12 mouse cellular contexts compared by ENCODE assay signal in the genomic region with DNA sequence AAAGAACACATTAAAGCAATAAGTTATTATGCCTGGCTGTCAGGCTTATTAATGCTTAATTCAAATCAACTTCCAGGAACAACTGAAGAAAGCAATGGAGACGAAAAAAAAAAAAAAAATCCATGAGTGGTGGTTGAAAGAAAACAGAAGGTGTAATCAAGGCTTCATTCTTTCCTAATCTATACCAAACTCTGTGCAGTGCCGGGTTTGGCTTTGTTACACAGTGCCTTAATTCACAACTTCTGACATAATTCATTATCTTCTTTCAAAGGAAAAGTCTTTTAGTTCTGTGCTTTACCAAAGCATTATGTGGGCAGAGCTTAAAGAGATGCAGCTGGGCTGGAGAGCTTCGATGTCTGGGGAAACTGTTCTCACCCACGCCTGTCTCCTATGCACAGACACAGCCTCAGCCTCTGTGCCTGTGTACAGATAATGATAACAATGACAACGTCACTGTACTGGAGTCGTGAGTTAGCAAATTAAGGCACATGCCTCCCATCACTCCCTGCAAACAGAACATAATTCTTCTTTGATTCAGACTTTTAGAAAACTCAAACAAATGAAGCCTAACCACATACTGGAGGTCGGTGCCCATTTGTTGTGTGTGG.
DNase-seq lines count a peak whose midpoint lies in the region; ATAC-seq and TF ChIP-seq lines count a peak whose summit lies in the region.
"Had no signal": no experiment of that assay in that cellular context is flagged by ENCODE, and none has a peak within 500 bp of the region (broad histone marks: within the 10 kb centered on the region; RNA-seq: fewer than 3 reads in every experiment).

No protein-coding gene starts in this region.

- no peaks in the 10 kb centered on the region for H3K27me3 ChIP-seq in hindbrain, embryonic 11.5 days (ENCODE audit: control insufficient read depth, insufficient read depth, low read length)
- H3K27me3 ChIP-seq in hindbrain, embryonic 16.5 days (replicated peaks; ENCODE audit: control insufficient read depth, insufficient read depth, low read length): no peaks in the 10 kb centered on the region
- H3K27me3 ChIP-seq in embryonic facial prominence, embryonic 14.5 days (replicated peaks; ENCODE audit: control insufficient read depth, insufficient read depth, low read length): no peaks in the 10 kb centered on the region
- H3K27me3 ChIP-seq in myocyte (ENCODE audit: control insufficient read depth, insufficient read depth, insufficient read length): no peaks in the 10 kb centered on the region
- H3K27me3 ChIP-seq in hindbrain, embryonic 10.5 days (ENCODE audit: insufficient read depth, poor library complexity, severe bottlenecking): no peaks in the 10 kb centered on the region
- no peaks in the 10 kb centered on the region for H3K27me3 ChIP-seq in midbrain, postnatal 0 days (ENCODE audit: insufficient read depth, low read length)

- no peak for TF ChIP-seq CTCF in midbrain, postnatal 0 days (IDR thresholded peaks at IDR 0.05)

- H3K4me1 ChIP-seq in hindbrain, embryonic 11.5 days (replicated peaks; ENCODE audit: control insufficient read depth, insufficient read depth, low read length): no peaks in the 10 kb centered on the region
- no peaks in the 10 kb centered on the region for H3K4me1 ChIP-seq in hindbrain, embryonic 16.5 days (ENCODE audit: control insufficient read depth, insufficient read depth, low read depth, low read length)
- H3K4me1 ChIP-seq in embryonic facial prominence, embryonic 14.5 days (ENCODE audit: control insufficient read depth, insufficient read depth, low read length): no peaks in the 10 kb centered on the region
- no peaks in the 10 kb centered on the region for H3K4me1 ChIP-seq in hindbrain, embryonic 10.5 days (replicated peaks)
- no peaks in the 10 kb centered on the region for H3K4me1 ChIP-seq in midbrain, postnatal 0 days (ENCODE audit: insufficient read depth, low read length)

- DNase-seq in hindbrain, embryonic 11.5 days (ENCODE audit: low spot score): no peak
- peak; percentile 27 for DNase-seq in embryonic facial prominence, embryonic 14.5 days (ENCODE audit: low spot score)
- peak; percentile 37 for DNase-seq in layer of hippocampus, adult 11-12 months (ENCODE audit: low spot score)
- DNase-seq in hindbrain, embryonic 10.5 days (ENCODE audit: low spot score): no peak
- DNase-seq in spleen, postnatal 10 days (ENCODE audit: low spot score in 2 of 2): no peak
- no peak for DNase-seq in midbrain, postnatal 0 days (ENCODE audit: low spot score)
- DNase-seq: adrenal gland, adult 8-10 months; cerebellum, postnatal 25 days; lung, postnatal 4 days; thymus, adult 18-20 months had no signal

- 0 out of 2 replicates have a peak, but pooled peaks have one; percentile 48 for ATAC-seq in hindbrain, embryonic 11.5 days (ENCODE audit: low FRiP score)
- ATAC-seq in hindbrain, embryonic 16.5 days: no peak
- ATAC-seq in embryonic facial prominence, embryonic 14.5 days (ENCODE audit: low read depth): no peak
- ATAC-seq in midbrain, postnatal 0 days (ENCODE audit: low FRiP score): no peak

- no peaks in the 10 kb centered on the region for H3K36me3 ChIP-seq in hindbrain, embryonic 11.5 days (ENCODE audit: control insufficient read depth, insufficient read depth, low read length)
- H3K36me3 ChIP-seq in hindbrain, embryonic 16.5 days (ENCODE audit: control insufficient read depth, insufficient read depth, low read length): no peaks in the 10 kb centered on the region
- no peaks in the 10 kb centered on the region for H3K36me3 ChIP-seq in embryonic facial prominence, embryonic 14.5 days (ENCODE audit: control insufficient read depth, insufficient read depth, low read length)
- H3K36me3 ChIP-seq in myocyte (ENCODE audit: control insufficient read depth, insufficient read depth): no peaks in the 10 kb centered on the region
- H3K36me3 ChIP-seq in hindbrain, embryonic 10.5 days: no peaks in the 10 kb centered on the region
- no peaks in the 10 kb centered on the region for H3K36me3 ChIP-seq in midbrain, postnatal 0 days (ENCODE audit: insufficient read depth, low read length)

- no peak overlapping the region for H3K9ac ChIP-seq in hindbrain, embryonic 11.5 days (ENCODE audit: low read depth, low read length)
- no peak overlapping the region for H3K9ac ChIP-seq in hindbrain, embryonic 16.5 days (ENCODE audit: low read depth, low read length)
- no peak overlapping the region for H3K9ac ChIP-seq in embryonic facial prominence, embryonic 14.5 days (ENCODE audit: low read depth, low read length)
- H3K9ac ChIP-seq in midbrain, postnatal 0 days (replicated peaks; ENCODE audit: low read length, poor library complexity, severe bottlenecking): no peak overlapping the region

- H3K4me2 ChIP-seq in hindbrain, embryonic 11.5 days (replicated peaks; ENCODE audit: low read depth, low read length): no peak overlapping the region
- H3K4me2 ChIP-seq in hindbrain, embryonic 16.5 days (ENCODE audit: low read length): no peak overlapping the region
- H3K4me2 ChIP-seq in embryonic facial prominence, embryonic 14.5 days (ENCODE audit: low read depth, low read length): no peak overlapping the region
- peak overlapping the region; percentile 24 for H3K4me2 ChIP-seq in myocyte (ENCODE audit: low read depth)
- no peak overlapping the region for H3K4me2 ChIP-seq in midbrain, postnatal 0 days (ENCODE audit: low read depth, low read length, poor library complexity, severe bottlenecking)

- no peak overlapping the region for H3ac ChIP-seq in myocyte (ENCODE audit: control insufficient read depth, insufficient read length)

- 45% methylated on average over 7 of the region's 7 CpGs for WGBS in hindbrain, embryonic 11.5 days
- WGBS in hindbrain, embryonic 16.5 days: 36% methylated on average over 7 of the region's 7 CpGs
- WGBS in embryonic facial prominence, embryonic 14.5 days: 39% methylated on average over 7 of the region's 7 CpGs
- WGBS in hindbrain, embryonic 10.5 days: 61% methylated on average over 7 of the region's 7 CpGs
- WGBS in midbrain, postnatal 0 days: 25% methylated on average over 7 of the region's 7 CpGs

- no peak overlapping the region for H3K27ac ChIP-seq in hindbrain, embryonic 11.5 days (ENCODE audit: low read depth, low read length)
- H3K27ac ChIP-seq in hindbrain, embryonic 16.5 days (ENCODE audit: low read depth, low read length): no peak overlapping the region
- no peak overlapping the region for H3K27ac ChIP-seq in embryonic facial prominence, embryonic 14.5 days (replicated peaks; ENCODE audit: low read depth, low read length)
- H3K27ac ChIP-seq in hindbrain, embryonic 10.5 days: no peak overlapping the region
- H3K27ac ChIP-seq in midbrain, postnatal 0 days (ENCODE audit: low read depth, low read length): no peak overlapping the region

- no peaks in the 10 kb centered on the region for H3K9me3 ChIP-seq in hindbrain, embryonic 11.5 days (ENCODE audit: control insufficient read depth, low read length)
- no peaks in the 10 kb centered on the region for H3K9me3 ChIP-seq in hindbrain, embryonic 16.5 days (ENCODE audit: control insufficient read depth, low read length)
- no peaks in the 10 kb centered on the region for H3K9me3 ChIP-seq in embryonic facial prominence, embryonic 14.5 days (ENCODE audit: control insufficient read depth, low read length)
- H3K9me3 ChIP-seq in hindbrain, embryonic 10.5 days: no peaks in the 10 kb centered on the region
- H3K9me3 ChIP-seq in midbrain, postnatal 0 days (ENCODE audit: low read length): no peaks in the 10 kb centered on the region

- TF ChIP-seq POLR2A in myocyte (IDR thresholded peaks at IDR 0.05; ENCODE audit: insufficient read length, low read depth): no peak

- H3K4me3 ChIP-seq in hindbrain, embryonic 11.5 days (ENCODE audit: low read depth, low read length): no peak overlapping the region
- no peak overlapping the region for H3K4me3 ChIP-seq in hindbrain, embryonic 16.5 days (ENCODE audit: low read length)
- H3K4me3 ChIP-seq in embryonic facial prominence, embryonic 14.5 days (ENCODE audit: low read depth, low read length): no peak overlapping the region
- H3K4me3 ChIP-seq in myocyte: no peak overlapping the region
- no peak overlapping the region for H3K4me3 ChIP-seq in hindbrain, embryonic 10.5 days
- H3K4me3 ChIP-seq in midbrain, postnatal 0 days (ENCODE audit: low read depth, low read length): no peak overlapping the region

- H3K79me2 ChIP-seq in myocyte (ENCODE audit: control insufficient read depth, insufficient read depth): no peaks in the 10 kb centered on the region

TF ChIP-seq in myocyte, 11 proteins besides CTCF, POLR2A, EP300 and RAD21:
- TF ChIP-seq SRF (IDR thresholded peaks at IDR 0.05; ENCODE audit: control insufficient read depth, insufficient read length, low read depth) (no peak), CEBPB (IDR thresholded peaks at IDR 0.05; ENCODE audit: insufficient read depth, poor library complexity, severe bottlenecking) (no peak), POLR2AphosphoS2 (IDR thresholded peaks at IDR 0.05; ENCODE audit: insufficient read length, low read depth) (no peak), MYOG (IDR thresholded peaks at IDR 0.05; ENCODE audit: control insufficient read depth in 1 of 3, insufficient read depth in 1 of 3, insufficient read length in 2 of 3, low read depth in 2 of 3) (no peak), REST (IDR thresholded peaks at IDR 0.05; ENCODE audit: insufficient read depth, insufficient read length) (no peak)

Comparison
In these comparisons a context has a peak if more than half of its experiments do, and no peak if none do; other contexts are left out.
1. DNase-seq: peak in embryonic facial prominence, embryonic 14.5 days (single experiment) and layer of hippocampus, adult 11-12 months (single experiment); none in hindbrain, embryonic 11.5 days (single experiment), hindbrain, embryonic 10.5 days (single experiment), spleen, postnatal 10 days (0 of 2) and midbrain, postnatal 0 days (single experiment).